Mouse (Mus musculus): ENCODE data around the gene Lmod1.

Lmod1 gene

DNA sequence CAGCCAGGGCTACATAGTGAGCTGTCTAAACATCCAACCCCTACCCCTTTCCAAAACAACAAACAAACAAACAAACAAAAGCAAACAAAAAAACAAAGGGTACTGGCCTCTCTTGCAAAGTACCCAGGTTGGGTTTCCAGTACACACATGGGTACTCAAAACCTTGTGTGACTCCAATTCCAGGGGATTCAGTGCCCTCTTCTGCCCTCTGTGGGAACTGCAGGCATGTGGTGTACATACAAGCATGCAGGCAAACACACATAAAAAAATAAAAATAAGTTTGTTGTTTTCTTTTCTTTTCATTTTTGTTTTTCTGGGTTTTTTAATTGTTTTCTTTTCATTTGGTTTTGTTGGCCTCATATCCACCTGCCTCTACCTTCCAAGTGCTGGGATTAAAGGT, 37.5 kb downstream of the Lmod1 start:
- DNase-seq, result no peak

GRCm38 (mm10) chr1:135363446-135363845, 38.8 kb downstream of the Lmod1 start:
- no peak for DNase-seq

DNA sequence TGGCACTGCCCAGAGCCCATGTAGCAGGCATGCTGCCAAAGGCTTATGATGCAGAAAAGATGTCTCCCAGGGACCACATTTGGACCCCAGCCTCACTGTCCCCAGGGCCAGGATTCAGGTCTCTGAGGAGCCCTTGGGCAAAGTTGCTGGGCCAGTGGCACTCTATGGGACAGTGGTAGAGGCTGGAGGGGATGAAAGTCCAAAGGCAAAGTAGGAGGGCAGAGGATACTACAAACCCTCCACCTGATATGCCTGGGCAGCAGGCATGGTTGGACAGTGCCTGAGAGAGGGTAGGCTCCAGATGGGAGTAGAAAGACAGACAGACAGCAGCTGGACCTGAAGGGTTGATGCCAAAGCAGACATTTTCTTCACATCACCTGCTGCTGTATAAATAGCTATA, 41.8 kb downstream of the Lmod1 start:
- DNase-seq, result no peak

- no peak for DNase-seq
Observed at GRCm38 (mm10) chr1:135367005-135367404, 42.4 kb downstream of the Lmod1 start.

GRCm38 (mm10) chr1:135367595-135367994, 43.0 kb downstream of the Lmod1 start:
- no peak for DNase-seq

GRCm38 (mm10) chr1:135368245-135368644, 43.6 kb downstream of the Lmod1 start:
- peak; percentile 92 to 94 for DNase-seq

DNA sequence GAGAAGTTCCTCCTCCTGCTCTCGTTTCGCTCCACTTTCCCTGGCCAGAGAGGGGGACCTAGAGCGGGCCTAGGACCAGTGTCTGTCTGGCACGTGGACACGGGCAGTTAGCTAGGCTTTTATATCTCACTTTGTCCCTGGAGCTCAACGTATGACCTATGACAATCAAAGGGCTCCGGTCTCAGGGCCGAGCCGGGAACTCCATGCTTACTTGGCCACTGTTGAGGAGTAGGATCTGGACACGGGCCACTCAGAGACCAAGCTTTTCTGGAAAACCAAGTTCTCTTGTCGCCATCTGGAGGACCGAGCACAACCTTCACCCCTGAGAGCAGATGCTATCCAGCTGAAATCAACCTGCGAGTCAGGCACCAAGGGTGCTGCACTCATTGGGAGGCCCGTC, 44.4 kb downstream of the Lmod1 start:
- DNase-seq, result peak; percentile 72 to 82

DNA sequence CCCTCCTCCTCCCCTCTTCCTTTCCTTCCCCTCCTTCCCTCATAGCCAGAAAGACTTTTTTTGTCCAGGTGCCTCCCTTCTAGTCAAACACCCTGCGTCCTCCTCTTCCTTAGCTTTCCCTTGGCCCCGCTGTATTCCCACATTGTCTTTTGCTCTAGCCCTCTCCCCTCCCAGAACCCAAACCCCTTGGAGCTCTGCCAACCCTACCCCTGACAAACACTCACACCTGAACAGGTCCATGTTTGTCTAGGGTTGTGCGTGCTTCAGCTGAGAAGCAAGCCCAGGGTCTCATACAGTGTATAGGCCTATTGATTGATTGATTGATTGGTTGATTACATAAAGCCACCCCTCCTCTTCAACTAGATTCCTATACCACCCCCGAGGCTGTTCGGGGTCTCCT, 44.8 kb downstream of the Lmod1 start:
- DNase-seq, result no peak

DNA sequence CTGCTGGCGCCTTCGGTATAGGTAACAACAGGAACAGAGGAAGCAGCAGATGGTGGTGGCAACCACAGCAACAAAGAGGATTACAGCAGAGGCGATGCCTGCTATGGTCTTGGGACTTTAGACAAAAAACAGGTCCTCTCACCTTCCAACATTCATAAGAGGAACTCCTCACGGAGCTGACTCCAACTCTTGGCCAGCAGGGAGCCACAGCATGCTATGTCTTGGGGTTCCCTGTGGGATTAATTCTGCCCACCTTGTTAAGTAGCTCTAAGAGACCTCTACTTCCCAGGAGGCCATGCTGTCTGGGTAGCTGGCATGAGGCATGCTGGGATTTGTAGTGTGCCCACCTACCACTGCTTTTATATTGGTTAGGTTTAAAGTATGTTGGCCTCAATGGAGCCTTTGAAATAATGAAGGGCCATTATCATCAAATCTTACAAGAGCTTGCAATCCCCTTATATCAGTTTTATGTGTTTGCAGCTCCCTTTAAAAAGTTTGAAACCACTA, 48.6 kb downstream of the Lmod1 start:
- no peak for DNase-seq

GRCm38 (mm10) chr1:135374175-135374867, 49.7 kb downstream of the Lmod1 start:
- peak; percentile 43 to 64 for DNase-seq

DNA sequence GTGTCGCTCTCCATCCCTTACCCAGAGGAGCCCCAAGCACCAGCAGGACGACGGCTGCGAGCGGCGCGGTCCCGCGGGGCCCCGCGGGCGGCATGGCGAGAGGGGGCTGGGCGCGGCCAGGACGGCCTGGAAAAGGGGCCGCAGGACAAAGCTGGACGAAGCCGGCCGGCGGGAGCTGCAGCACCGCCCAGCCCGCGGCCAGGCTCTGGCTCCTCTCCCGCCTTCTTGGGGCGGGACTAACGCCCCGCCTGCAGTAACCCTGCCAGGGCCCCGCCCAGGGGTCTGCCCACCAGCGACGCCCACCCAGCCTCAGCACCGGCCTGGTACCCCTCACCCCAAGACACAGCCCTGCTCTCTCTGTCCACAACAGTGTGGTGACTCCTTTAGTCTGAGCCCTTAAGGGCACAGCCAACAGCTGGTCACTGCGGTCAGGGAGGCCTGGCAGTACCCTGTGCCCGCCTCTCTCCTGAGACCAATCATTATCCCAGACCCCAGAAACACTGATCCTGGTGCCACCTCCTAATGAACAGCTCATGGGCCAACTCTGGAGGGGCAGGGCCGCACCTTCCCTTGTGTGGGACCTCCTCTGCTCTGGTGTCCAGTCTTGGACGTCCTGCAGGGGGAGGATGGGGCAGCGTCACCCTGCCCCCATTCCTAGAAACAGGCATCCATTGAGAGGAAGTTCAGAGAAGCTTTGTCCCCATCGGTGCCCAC, 50.4 kb downstream of the Lmod1 start, which contains the start of gene Shisa4:
Shisa4 (minus strand) TSS at position 370 of the 714 bp plus-strand sequence.
- DNase-seq, result peak; percentile 87 to 92

DNA sequence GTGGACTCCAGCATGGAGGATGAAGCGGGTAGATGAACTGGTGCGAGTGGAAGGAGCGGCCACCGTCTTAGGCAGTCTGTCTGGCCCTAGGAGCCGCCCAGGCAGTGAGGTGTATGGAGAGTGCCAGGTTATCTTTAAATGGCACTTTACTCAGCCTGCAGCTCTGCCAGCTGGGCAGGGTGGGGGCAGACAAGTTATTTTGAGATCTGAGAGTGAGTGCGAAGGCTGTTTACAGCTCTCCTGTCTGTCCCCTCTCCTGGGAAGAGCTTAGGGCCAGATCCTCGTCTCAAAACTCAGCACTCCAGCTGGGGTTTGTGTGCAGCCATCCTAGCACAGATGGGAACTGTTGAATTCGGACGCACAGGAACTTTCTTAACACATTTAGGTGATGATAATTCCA, 54.0 kb downstream of the Lmod1 start:
- DNase-seq, result no peak

DNA sequence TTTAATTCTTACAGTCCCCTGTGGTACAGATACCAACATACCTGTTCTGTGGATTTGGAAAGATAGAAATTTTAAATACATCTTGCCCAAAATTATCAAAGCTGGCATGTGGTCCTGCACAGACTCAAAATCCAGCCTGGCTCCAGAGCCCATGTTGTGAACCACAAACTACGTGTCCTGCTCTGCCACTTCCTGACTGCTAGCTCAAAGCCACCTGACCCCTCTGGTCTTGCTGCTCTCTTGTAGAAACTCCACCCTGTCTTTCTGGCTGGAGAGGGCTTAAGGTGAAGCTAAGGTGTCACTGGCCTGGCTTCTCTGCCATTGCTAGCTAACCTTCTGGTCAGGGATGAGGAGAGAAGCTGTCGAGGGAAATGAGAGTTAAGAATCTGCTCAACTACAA, 54.4 kb downstream of the Lmod1 start:
- no peak for DNase-seq

GRCm38 (mm10) chr1:135380071-135380991, 55.7 kb downstream of the Lmod1 start:
- no peak for DNase-seq

GRCm38 (mm10) chr1:135381560-135381959, 57.0 kb downstream of the Lmod1 start:
- peak; percentile 40 to 57 for DNase-seq

DNA sequence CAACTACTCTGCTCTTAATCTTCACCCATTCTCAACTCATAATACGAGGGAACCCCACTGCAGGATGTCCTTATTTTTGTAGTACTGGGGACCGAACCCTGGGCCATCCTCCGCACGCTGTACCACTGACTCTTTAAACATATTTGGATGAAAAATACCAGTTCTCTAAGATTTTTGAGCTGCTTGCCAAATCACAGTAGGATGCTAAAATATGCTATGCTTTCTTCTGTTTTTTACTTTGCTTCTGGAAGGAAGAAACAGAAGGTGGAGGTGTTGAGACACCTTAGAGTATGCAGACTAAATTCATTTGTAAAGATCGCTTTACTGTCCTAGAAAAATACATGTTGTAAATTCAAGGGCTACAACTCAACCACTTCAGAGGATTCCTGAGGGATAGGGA, 59.6 kb downstream of the Lmod1 start:
- DNase-seq, result no peak

- no peak for DNase-seq
Observed at GRCm38 (mm10) chr1:135385161-135385560, 60.6 kb downstream of the Lmod1 start.

- DNase-seq, result no peak
Observed at GRCm38 (mm10) chr1:135399466-135399865, 74.9 kb downstream of the Lmod1 start.

GRCm38 (mm10) chr1:135401452-135402110, 77.0 kb downstream of the Lmod1 start:
- no peak for DNase-seq

- DNase-seq, result no peak
Observed at GRCm38 (mm10) chr1:135405356-135405755, 80.7 kb downstream of the Lmod1 start.

GRCm38 (mm10) chr1:135408973-135409372, 84.4 kb downstream of the Lmod1 start:
- DNase-seq, result no peak

DNA sequence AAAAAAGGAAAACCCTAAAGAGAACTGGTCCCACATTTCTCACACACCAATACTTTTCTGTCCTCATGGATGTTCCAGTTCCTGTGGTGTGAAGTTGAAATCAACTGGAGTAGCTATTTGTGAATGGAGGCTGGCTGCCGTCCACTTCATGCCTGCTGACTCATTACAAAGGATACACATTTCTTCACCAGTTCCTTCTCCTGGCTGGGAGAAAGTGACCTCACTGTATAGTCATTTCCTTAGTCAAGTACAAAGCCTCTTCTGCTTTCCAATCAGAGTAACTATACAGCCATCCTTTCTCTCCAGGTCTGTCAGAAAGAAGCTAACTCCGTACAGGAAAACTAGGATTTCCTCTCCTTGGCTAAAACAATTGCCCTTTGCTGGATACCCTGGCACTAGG, 86.4 kb downstream of the Lmod1 start:
- peak; percentile 28 to 51 for DNase-seq

- no peak for DNase-seq
Observed at GRCm38 (mm10) chr1:135412130-135412529, 87.5 kb downstream of the Lmod1 start.
